Mouse (Mus musculus) ovary, postnatal 36 days (tissue): ENCODE measurements around the gene Ano9.
A peak's percentile ranks its signal among the peaks of the same experiment; 100 is the strongest.

Experiments
- DNase-seq: peaks from one replicate; pipeline ENCODE4 v3.0.0; 2022; ENCODE audit warnings: low spot score, mixed read lengths

Ano9 gene

GRCm38 (mm10) chr7:141117636-141118035, at the start of gene Ano9:
TSS of gene Ano9 (minus strand) at chr7:141117806.
- no peak for DNase-seq

- DNase-seq, result no peak
These were observed 47.2 kb upstream of the Ano9 start for GRCm38 (mm10) chr7:141164850-141165249.

GRCm38 (mm10) chr7:141164397-141164796, 46.8 kb upstream of the Ano9 start:
- DNase-seq, result no peak

GRCm38 (mm10) chr7:141155362-141155761, 37.8 kb upstream of the Ano9 start:
- no peak for DNase-seq

GRCm38 (mm10) chr7:141148639-141149038, 31.0 kb upstream of the Ano9 start:
- no peak for DNase-seq

- DNase-seq, result no peak
These were observed 29.4 kb upstream of the Ano9 start for GRCm38 (mm10) chr7:141147044-141147443.

- no peak for DNase-seq
These were observed 28.5 kb upstream of the Ano9 start for GRCm38 (mm10) chr7:141146043-141146595.

- DNase-seq, result no peak
These were observed 27.8 kb upstream of the Ano9 start for GRCm38 (mm10) chr7:141145403-141145802.

GRCm38 (mm10) chr7:141144650-141145049, 27.0 kb upstream of the Ano9 start:
- no peak for DNase-seq

GRCm38 (mm10) chr7:141143861-141144260, 26.3 kb upstream of the Ano9 start:
- DNase-seq, result no peak

- peak; percentile 50 for DNase-seq
These were observed 25.5 kb upstream of the Ano9 start for GRCm38 (mm10) chr7:141143112-141143511.

GRCm38 (mm10) chr7:141141326-141141725, 23.7 kb upstream of the Ano9 start:
- no peak for DNase-seq

GRCm38 (mm10) chr7:141131904-141132755, 14.5 kb upstream of the Ano9 start:
- DNase-seq, result no peak

- DNase-seq, result peak; percentile 89
These were observed 13.6 kb upstream of the Ano9 start for GRCm38 (mm10) chr7:141131024-141131820.

GRCm38 (mm10) chr7:141123517-141123856, 5.9 kb upstream of the Ano9 start:
- DNase-seq, result no peak

GRCm38 (mm10) chr7:141122689-141123516, 5.3 kb upstream of the Ano9 start:
- DNase-seq, result peak; percentile 93

GRCm38 (mm10) chr7:141122245-141122644, 4.6 kb upstream of the Ano9 start, which contains the start of gene Ptdss2:
TSS of gene Ptdss2 (plus strand) at chr7:141122382.
- DNase-seq, result peak; percentile 21

- DNase-seq, result no peak
These were observed 3.5 kb upstream of the Ano9 start for GRCm38 (mm10) chr7:141121051-141121531.

- no peak for DNase-seq
These were observed 3.0 kb upstream of the Ano9 start for GRCm38 (mm10) chr7:141120605-141121004.

GRCm38 (mm10) chr7:141119487-141119886, 1.9 kb upstream of the Ano9 start:
- no peak for DNase-seq

- DNase-seq, result no peak
These were observed 1.7 kb downstream of the Ano9 start for GRCm38 (mm10) chr7:141115874-141116273.

GRCm38 (mm10) chr7:141103161-141103560, 14.4 kb downstream of the Ano9 start:
- DNase-seq, result no peak
